24 mouse cellular contexts compared by ENCODE assay signal in the genomic region with DNA sequence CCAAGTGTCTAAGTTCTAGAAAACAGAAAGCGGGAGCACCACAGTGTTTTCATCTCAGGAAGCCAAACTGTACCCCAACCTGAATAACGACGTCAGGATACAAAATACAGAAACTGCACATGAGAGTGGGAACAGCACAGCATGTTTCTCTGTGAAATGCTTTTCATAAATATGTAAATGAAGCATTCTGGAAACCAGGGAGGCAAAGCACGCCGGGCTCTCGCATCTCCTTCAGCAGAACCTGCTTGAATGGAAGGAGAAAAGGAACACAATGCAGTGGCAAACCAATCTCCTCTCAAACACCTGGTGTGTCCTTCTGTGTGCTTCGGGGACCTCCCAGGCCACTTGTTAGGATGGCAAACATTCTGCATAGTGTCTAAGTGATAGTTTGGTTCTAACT. TPM values are rescaled to one million over a fixed set of nuclear protein-coding genes. Genes with fewer than 3 reads are reported as not detected.
DNase-seq lines count a peak whose midpoint lies in the region; ATAC-seq and TF ChIP-seq lines count a peak whose summit lies in the region.
"Had no signal": no experiment of that assay in that cellular context is flagged by ENCODE, and none has a peak within 500 bp of the region (broad histone marks: within the 10 kb centered on the region; RNA-seq: fewer than 3 reads in every experiment).

No protein-coding gene starts in this region.

- peaks cover 31% of the 10 kb centered on the region for H3K4me1 ChIP-seq in forebrain, embryonic 13.5 days
- H3K4me1 ChIP-seq in forebrain, embryonic 10.5 days = peaks cover 29% of the 10 kb centered on the region
- peaks cover 27% of the 10 kb centered on the region for H3K4me1 ChIP-seq in lung, embryonic 16.5 days (replicated peaks; ENCODE audit: control insufficient read depth, insufficient read depth, low read length)
- peaks cover 18% of the 10 kb centered on the region for H3K4me1 ChIP-seq in forebrain, embryonic 14.5 days (ENCODE audit: control insufficient read depth, insufficient read depth, low read length)
- H3K4me1 ChIP-seq in midbrain, embryonic 16.5 days (ENCODE audit: control insufficient read depth, insufficient read depth, low read length) = peaks cover 18% of the 10 kb centered on the region
- no peaks in the 10 kb centered on the region for H3K4me1 ChIP-seq in intestine, postnatal 0 days (replicated peaks; ENCODE audit: control insufficient read depth, insufficient read depth, low read length)
- H3K4me1 ChIP-seq in kidney, embryonic 14.5 days (ENCODE audit: control insufficient read depth, insufficient read depth, low read length) = 0 out of 2 replicates have a peak, but pooled peaks cover 3% of the 10 kb centered on the region

- H3K27ac ChIP-seq in forebrain, embryonic 13.5 days = peak overlapping the region; percentile 35; the same call in 1 of the 2 replicates
- no peak overlapping the region for H3K27ac ChIP-seq in forebrain, embryonic 10.5 days
- no peak overlapping the region for H3K27ac ChIP-seq in lung, embryonic 16.5 days (ENCODE audit: low read length)
- peak overlapping the region; percentile 5; the same call in 1 of the 2 replicates for H3K27ac ChIP-seq in forebrain, embryonic 14.5 days (ENCODE audit: low read depth, low read length)
- peak overlapping the region; percentile 41 for H3K27ac ChIP-seq in midbrain, embryonic 16.5 days (ENCODE audit: low read length)
- H3K27ac ChIP-seq in intestine, postnatal 0 days (ENCODE audit: low read depth, low read length) = no peak overlapping the region
- no peak overlapping the region for H3K27ac ChIP-seq in kidney, embryonic 14.5 days (ENCODE audit: low read depth, low read length)
- H3K27ac ChIP-seq: intestine, embryonic 15.5 days; kidney, embryonic 15.5 days; limb, embryonic 15.5 days; liver, embryonic 15.5 days; neural tube, embryonic 15.5 days had no signal

- no peak overlapping the region; the same call in 1 of the 2 replicates for H3K4me2 ChIP-seq in forebrain, embryonic 13.5 days
- H3K4me2 ChIP-seq in lung, embryonic 16.5 days (ENCODE audit: low read depth, low read length) = no peak overlapping the region
- H3K4me2 ChIP-seq in forebrain, embryonic 14.5 days (ENCODE audit: low read length) = no peak overlapping the region
- H3K4me2 ChIP-seq in midbrain, embryonic 16.5 days (ENCODE audit: low read length) = no peak overlapping the region
- H3K4me2 ChIP-seq in intestine, postnatal 0 days (replicated peaks; ENCODE audit: low read depth) = no peak overlapping the region
- no peak overlapping the region for H3K4me2 ChIP-seq in kidney, embryonic 14.5 days (replicated peaks; ENCODE audit: low read depth, low read length)
- H3K4me2 ChIP-seq: intestine, embryonic 15.5 days; kidney, embryonic 15.5 days; limb, embryonic 15.5 days; liver, embryonic 15.5 days; neural tube, embryonic 15.5 days had no signal

- no peak for TF ChIP-seq CTCF in intestine, postnatal 0 days (IDR thresholded peaks at IDR 0.05; ENCODE audit: low read depth)

- WGBS in forebrain, embryonic 13.5 days = 29% methylated on average over 7 of the region's 7 CpGs
- WGBS in forebrain, embryonic 10.5 days = 75% methylated on average over 7 of the region's 7 CpGs
- WGBS in lung, embryonic 16.5 days = 75% methylated on average over 7 of the region's 7 CpGs
- 31% methylated on average over 7 of the region's 7 CpGs for WGBS in forebrain, embryonic 14.5 days
- 23% methylated on average over 7 of the region's 7 CpGs for WGBS in midbrain, embryonic 16.5 days
- whole genome bisulfite sequencing in intestine, postnatal 0 days = 90% methylated on average over 7 of the region's 7 CpGs
- 82% methylated on average over 7 of the region's 7 CpGs for WGBS in kidney, embryonic 14.5 days

- no peak for ATAC-seq in forebrain, embryonic 13.5 days
- no peak for ATAC-seq in lung, embryonic 16.5 days (ENCODE audit: low read depth)
- no peak for ATAC-seq in forebrain, embryonic 14.5 days
- ATAC-seq in midbrain, embryonic 16.5 days = no peak
- ATAC-seq in intestine, postnatal 0 days = no peak
- no peak for ATAC-seq in kidney, embryonic 14.5 days (ENCODE audit: low FRiP score, low TSS enrichment)
- ATAC-seq: CD4-positive, CD25-positive, alpha-beta regulatory T cell, adult 4 months; intestine, embryonic 15.5 days had no signal

- no peaks in the 10 kb centered on the region for H3K36me3 ChIP-seq in forebrain, embryonic 13.5 days (ENCODE audit: poor library complexity, severe bottlenecking)
- no peaks in the 10 kb centered on the region for H3K36me3 ChIP-seq in forebrain, embryonic 10.5 days (replicated peaks)
- no peaks in the 10 kb centered on the region for H3K36me3 ChIP-seq in lung, embryonic 16.5 days (ENCODE audit: control insufficient read depth, insufficient read depth, low read length)
- no peaks in the 10 kb centered on the region for H3K36me3 ChIP-seq in forebrain, embryonic 14.5 days (ENCODE audit: control insufficient read depth, insufficient read depth, low read length)
- no peaks in the 10 kb centered on the region for H3K36me3 ChIP-seq in midbrain, embryonic 16.5 days (ENCODE audit: control insufficient read depth, insufficient read depth, low read length)
- H3K36me3 ChIP-seq in intestine, postnatal 0 days (ENCODE audit: control insufficient read depth, insufficient read depth) = no peaks in the 10 kb centered on the region
- H3K36me3 ChIP-seq in kidney, embryonic 14.5 days (ENCODE audit: control insufficient read depth, insufficient read depth, low read length) = no peaks in the 10 kb centered on the region
- H3K36me3 ChIP-seq: G1E; intestine, embryonic 15.5 days; kidney, embryonic 15.5 days; limb, embryonic 15.5 days; liver, embryonic 15.5 days; neural tube, embryonic 15.5 days had no signal

- no peaks in the 10 kb centered on the region for H3K27me3 ChIP-seq in forebrain, embryonic 13.5 days
- H3K27me3 ChIP-seq in forebrain, embryonic 10.5 days (ENCODE audit: poor library complexity, severe bottlenecking) = no peaks in the 10 kb centered on the region
- no peaks in the 10 kb centered on the region for H3K27me3 ChIP-seq in lung, embryonic 16.5 days (ENCODE audit: control insufficient read depth, insufficient read depth, low read depth, low read length)
- no peaks in the 10 kb centered on the region for H3K27me3 ChIP-seq in forebrain, embryonic 14.5 days (replicated peaks; ENCODE audit: control insufficient read depth, insufficient read depth, low read length)
- H3K27me3 ChIP-seq in midbrain, embryonic 16.5 days (ENCODE audit: control insufficient read depth, insufficient read depth, low read depth, low read length) = no peaks in the 10 kb centered on the region
- H3K27me3 ChIP-seq in intestine, postnatal 0 days (replicated peaks; ENCODE audit: control insufficient read depth, insufficient read depth, low read length) = no peaks in the 10 kb centered on the region
- H3K27me3 ChIP-seq in kidney, embryonic 14.5 days (ENCODE audit: control insufficient read depth, insufficient read depth, low read length) = no peaks in the 10 kb centered on the region
- H3K27me3 ChIP-seq: intestine, embryonic 15.5 days; kidney, embryonic 15.5 days; limb, embryonic 15.5 days; neural tube, embryonic 15.5 days had no signal

- H3K9ac ChIP-seq in forebrain, embryonic 13.5 days = no peak overlapping the region
- H3K9ac ChIP-seq in lung, embryonic 16.5 days (ENCODE audit: low read length) = 0 out of 2 replicates have a peak overlapping the region, but pooled peaks have one; percentile 23
- H3K9ac ChIP-seq in forebrain, embryonic 14.5 days (ENCODE audit: low read length) = no peak overlapping the region
- no peak overlapping the region for H3K9ac ChIP-seq in midbrain, embryonic 16.5 days (ENCODE audit: low read depth, low read length)
- H3K9ac ChIP-seq in intestine, postnatal 0 days (ENCODE audit: low read depth, low read length) = no peak overlapping the region
- no peak overlapping the region for H3K9ac ChIP-seq in kidney, embryonic 14.5 days (ENCODE audit: low read depth, low read length)
- H3K9ac ChIP-seq: intestine, embryonic 15.5 days; kidney, embryonic 15.5 days; limb, embryonic 15.5 days; liver, embryonic 15.5 days; neural tube, embryonic 15.5 days had no signal

- H3K4me3 ChIP-seq in forebrain, embryonic 13.5 days = no peak overlapping the region
- H3K4me3 ChIP-seq in forebrain, embryonic 10.5 days = no peak overlapping the region
- H3K4me3 ChIP-seq in lung, embryonic 16.5 days (ENCODE audit: low read length) = no peak overlapping the region
- no peak overlapping the region for H3K4me3 ChIP-seq in forebrain, embryonic 14.5 days (ENCODE audit: low read depth, low read length)
- no peak overlapping the region for H3K4me3 ChIP-seq in midbrain, embryonic 16.5 days (ENCODE audit: low read depth, low read length)
- H3K4me3 ChIP-seq in intestine, postnatal 0 days (ENCODE audit: low read depth, low read length) = no peak overlapping the region
- no peak overlapping the region for H3K4me3 ChIP-seq in kidney, embryonic 14.5 days (ENCODE audit: low read length)
- H3K4me3 ChIP-seq: intestine, embryonic 15.5 days; kidney, embryonic 15.5 days; limb, embryonic 15.5 days; liver, embryonic 15.5 days; megakaryocyte, embryonic 14.5 days; neural tube, embryonic 15.5 days had no signal

- no peaks in the 10 kb centered on the region for H3K9me3 ChIP-seq in forebrain, embryonic 13.5 days (replicated peaks)
- no peaks in the 10 kb centered on the region for H3K9me3 ChIP-seq in forebrain, embryonic 10.5 days
- no peaks in the 10 kb centered on the region for H3K9me3 ChIP-seq in lung, embryonic 16.5 days (ENCODE audit: control insufficient read depth, low read length)
- H3K9me3 ChIP-seq in forebrain, embryonic 14.5 days (replicated peaks; ENCODE audit: control insufficient read depth, low read length) = no peaks in the 10 kb centered on the region
- H3K9me3 ChIP-seq in midbrain, embryonic 16.5 days (replicated peaks; ENCODE audit: control insufficient read depth, low read length, poor library complexity, severe bottlenecking) = no peaks in the 10 kb centered on the region
- H3K9me3 ChIP-seq in intestine, postnatal 0 days (ENCODE audit: control insufficient read depth) = no peaks in the 10 kb centered on the region
- H3K9me3 ChIP-seq in kidney, embryonic 14.5 days (ENCODE audit: control insufficient read depth, low read length) = no peaks in the 10 kb centered on the region
- H3K9me3 ChIP-seq: G1E; intestine, embryonic 15.5 days; kidney, embryonic 15.5 days; limb, embryonic 15.5 days; liver, embryonic 15.5 days; megakaryocyte, embryonic 14.5 days; neural tube, embryonic 15.5 days had no signal

- no peak for DNase-seq in forebrain, embryonic 10.5 days (ENCODE audit: extremely low spot score, low spot score)
- DNase-seq in lung, postnatal 36 days = no peak
- peak; percentile 44 for DNase-seq in forebrain, embryonic 14.5 days (ENCODE audit: low spot score)
- DNase-seq: adrenal gland, postnatal 14 days; cerebellum, adult 18-20 months; gastrocnemius, postnatal 10 days; heart, adult 18-20 months; heart, postnatal 36 days; right cerebral cortex, postnatal 14 days; spleen, adult 18-20 months; thymus, postnatal 4 days had no signal

RNA-seq across cellular contexts. Expression of a gene that starts 46.6 kb away (rescaled TPM):
- 21.8 and 25.1 TPM in 2 replicates for polyA plus RNA-seq in forebrain, embryonic 13.5 days (2015; fragmentation: Nextera tagmentation; extraction: Ambion mirVana)
- polyA plus RNA-seq in forebrain, embryonic 10.5 days (2016; fragmentation: Nextera tagmentation; extraction: Ambion mirVana) = 9.5 and 9.6 TPM in 2 replicates
- 28.6 and 29.1 TPM in 2 replicates for polyA plus RNA-seq in lung, embryonic 16.5 days (2015; fragmentation: Nextera tagmentation; extraction: Ambion mirVana)
- 26.6 and 34.8 TPM in 2 replicates for polyA plus RNA-seq in forebrain, embryonic 14.5 days (2014; fragmentation: Nextera tagmentation; extraction: Ambion mirVana)
- 42.1 and 44.6 TPM in 2 replicates for polyA plus RNA-seq in midbrain, embryonic 16.5 days (2015; fragmentation: Nextera tagmentation; extraction: Ambion mirVana)
- polyA plus RNA-seq in intestine, postnatal 0 days (2015; fragmentation: Nextera tagmentation; extraction: Ambion mirVana) = 3.8 and 4.4 TPM in 2 replicates
- 12.7 and 18.9 TPM in 2 replicates for polyA plus RNA-seq in kidney, embryonic 14.5 days (2014; fragmentation: Nextera tagmentation; extraction: Ambion mirVana)
- polyA plus RNA-seq: G1E had no signal

Comparison
In these comparisons a context has a peak if more than half of its experiments do, and no peak if none do; other contexts are left out.
1. H3K27ac ChIP-seq: peak in forebrain, embryonic 13.5 days (single experiment), forebrain, embryonic 14.5 days (single experiment) and midbrain, embryonic 16.5 days (single experiment); none in forebrain, embryonic 10.5 days (single experiment), lung, embryonic 16.5 days (single experiment), intestine, postnatal 0 days (single experiment) and kidney, embryonic 14.5 days (single experiment).